Mouse (Mus musculus): ENCODE results near the gene Ucp2. TPM values are rescaled to one million over a fixed set of nuclear protein-coding genes. Genes with fewer than 3 reads are reported as not detected.

Ucp2 gene
- polyA plus RNA-seq, 1 experiment: 92.5 TPM

DNA sequence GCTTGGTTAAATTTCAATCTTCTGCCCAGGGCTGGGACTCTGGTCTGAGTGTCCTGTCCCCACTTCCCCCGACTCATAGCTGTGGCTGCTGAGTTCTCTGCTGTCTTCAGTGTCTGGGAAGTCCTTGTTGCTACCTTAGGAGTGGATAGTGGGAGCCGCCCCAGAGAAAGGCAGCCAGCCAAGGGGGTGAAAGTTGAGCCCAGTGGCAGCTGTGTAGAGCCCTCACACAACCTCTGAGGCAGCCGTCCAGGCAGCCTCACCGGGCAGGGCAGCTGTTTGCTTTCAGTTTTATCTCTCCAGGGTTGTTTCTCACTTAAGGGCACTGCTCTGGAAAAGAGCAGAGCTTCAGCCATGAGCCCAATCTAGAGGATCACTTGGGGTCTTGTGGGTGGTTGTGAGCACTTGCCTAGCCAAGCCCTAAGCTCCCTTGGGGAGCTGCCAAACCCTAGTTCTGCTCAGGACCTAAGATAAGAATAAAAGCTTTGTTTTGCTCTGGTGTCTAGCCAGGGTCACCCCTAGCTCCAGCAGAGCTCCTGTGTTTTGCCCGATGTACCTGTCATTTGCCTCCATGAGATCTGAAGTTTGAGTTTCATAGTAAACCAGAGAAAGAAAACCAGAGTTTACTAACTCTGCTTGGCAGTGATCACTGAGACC lies 27.4 kb upstream of the Ucp2 start:
- Histone ChIP-seq H3K4me3 (ENCODE audit: insufficient read depth, poor library complexity, severe bottlenecking) (no peak overlapping the region), H3K79me2 (ENCODE audit: control insufficient read depth, insufficient read depth) (no peaks in the 10 kb centered on the region), H3K27me3 (ENCODE audit: control insufficient read depth, insufficient read depth, insufficient read length) (no peaks in the 10 kb centered on the region), H3ac (ENCODE audit: control insufficient read depth, insufficient read length, low read depth) (peak overlapping the region; percentile 6), H3K79me3 (ENCODE audit: low read depth) (no peaks in the 10 kb centered on the region), H3K36me3 (ENCODE audit: control insufficient read depth, insufficient read depth) (no peaks in the 10 kb centered on the region)
- TF ChIP-seq MYOD1 (IDR thresholded peaks at IDR 0.05; ENCODE audit: control insufficient read depth, insufficient read length, low read depth): peak; percentile 74
- TF ChIP-seq CTCF (IDR thresholded peaks at IDR 0.05; ENCODE audit: control insufficient read depth, insufficient read depth, insufficient read length): no peak

DNA sequence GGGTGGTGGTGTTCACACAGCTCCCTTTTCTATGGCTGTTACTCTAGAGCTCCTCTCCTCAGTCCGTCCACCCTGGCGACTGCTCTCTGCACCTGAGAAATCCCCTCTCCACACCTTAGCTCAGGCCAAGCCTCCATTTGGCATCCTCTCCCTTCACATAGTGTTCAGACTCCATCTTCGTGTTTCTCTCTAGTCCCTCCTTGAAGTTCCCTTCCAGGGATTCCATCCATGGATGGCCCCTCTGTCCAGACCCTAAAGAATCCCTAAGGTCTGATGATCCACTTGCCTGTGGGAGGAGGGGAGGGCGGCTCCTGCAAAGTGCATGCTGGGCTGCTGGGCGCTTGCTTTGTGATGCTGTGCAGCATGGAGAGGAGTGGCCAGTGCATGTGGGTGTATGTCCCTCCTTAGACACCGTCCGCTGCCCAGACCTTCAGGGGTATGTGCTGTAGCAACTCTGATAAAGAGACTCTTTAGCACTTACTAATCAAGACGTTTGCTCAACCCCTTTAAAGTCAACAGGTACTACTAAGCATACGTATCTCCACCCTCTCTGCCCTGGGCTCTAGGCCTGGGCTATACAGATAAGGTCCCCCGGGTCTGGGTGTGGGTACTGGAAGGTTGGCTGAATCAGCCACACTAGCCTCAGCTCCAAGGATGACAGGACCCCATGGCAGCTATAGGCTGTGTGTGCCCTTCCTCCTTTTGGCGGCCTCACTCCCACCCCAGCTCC lies 26.2 kb upstream of the Ucp2 start:
- Histone ChIP-seq H3ac (ENCODE audit: control insufficient read depth, insufficient read length, low read depth) (no peak overlapping the region), H3K36me3 (ENCODE audit: control insufficient read depth, insufficient read depth) (no peaks in the 10 kb centered on the region), H3K79me2 (ENCODE audit: control insufficient read depth, insufficient read depth) (no peaks in the 10 kb centered on the region), H3K79me3 (ENCODE audit: low read depth) (no peaks in the 10 kb centered on the region), H3K4me3 (ENCODE audit: insufficient read depth, poor library complexity, severe bottlenecking) (no peak overlapping the region), H3K27me3 (ENCODE audit: control insufficient read depth, insufficient read depth, insufficient read length) (no peaks in the 10 kb centered on the region)
- no peak for TF ChIP-seq MYOD1 (IDR thresholded peaks at IDR 0.05; ENCODE audit: control insufficient read depth, insufficient read length, low read depth)
- no peak for TF ChIP-seq FOSL1 (IDR thresholded peaks at IDR 0.05; ENCODE audit: insufficient read depth, low read length, poor library complexity, severe bottlenecking)
- TF ChIP-seq CTCF (IDR thresholded peaks at IDR 0.05; ENCODE audit: control insufficient read depth, insufficient read depth, insufficient read length): no peak
- no peak for TF ChIP-seq MYOG (IDR thresholded peaks at IDR 0.05; ENCODE audit: control insufficient read depth, extremely low read depth, insufficient read length)
- TF ChIP-seq CEBPB (IDR thresholded peaks at IDR 0.05; ENCODE audit: low read depth): no peak
- TF ChIP-seq MAX (IDR thresholded peaks at IDR 0.05): no peak
- no peak for TF ChIP-seq USF1 (IDR thresholded peaks at IDR 0.05; ENCODE audit: low read depth)

DNA sequence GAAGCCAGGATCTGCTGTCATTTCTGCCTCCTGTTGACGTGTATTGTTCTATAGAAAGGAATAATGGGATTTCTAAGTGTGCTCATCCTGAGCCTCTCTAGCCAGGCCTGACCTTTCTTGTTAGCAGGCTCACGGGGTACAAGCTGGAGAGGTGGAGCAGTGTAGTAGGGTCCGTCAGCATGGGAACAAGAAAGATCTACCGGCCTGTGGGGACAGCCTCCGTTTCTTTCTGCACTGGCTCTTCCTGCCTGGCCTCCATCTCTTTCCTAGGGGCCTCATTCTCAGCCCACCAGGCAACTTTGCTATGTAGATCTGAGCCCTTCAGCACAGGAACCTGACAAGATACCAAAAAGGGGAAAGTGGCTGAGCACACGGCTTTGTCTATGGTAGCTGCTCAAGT lies 24.4 kb upstream of the Ucp2 start:
- H3K4me3 ChIP-seq (ENCODE audit: insufficient read depth, poor library complexity, severe bottlenecking): no peak overlapping the region
- no peaks in the 10 kb centered on the region for H3K79me2 ChIP-seq (ENCODE audit: control insufficient read depth, insufficient read depth)
- H3K36me3 ChIP-seq (ENCODE audit: control insufficient read depth, insufficient read depth): no peaks in the 10 kb centered on the region

DNA sequence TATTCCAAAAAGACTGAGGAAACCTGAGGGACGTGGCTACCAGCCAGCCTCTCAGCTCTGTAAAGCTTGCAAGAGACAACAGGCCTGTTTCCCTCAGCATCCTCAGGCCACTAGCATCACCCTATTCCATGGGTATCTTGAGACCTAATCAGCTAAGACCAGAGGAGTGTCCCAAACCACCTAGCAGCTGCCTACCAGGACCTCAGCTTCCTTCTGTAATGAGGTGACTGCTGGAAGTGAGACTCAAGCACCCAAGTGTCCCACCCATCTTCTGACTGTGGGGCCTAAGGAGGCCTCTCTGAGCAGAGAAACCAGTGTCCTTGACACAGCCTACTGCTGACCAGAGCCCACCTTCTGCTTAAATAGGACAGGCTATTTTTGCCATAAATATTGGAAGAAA lies 23.6 kb upstream of the Ucp2 start:
- no peak overlapping the region for H3K4me3 ChIP-seq (ENCODE audit: insufficient read depth, poor library complexity, severe bottlenecking)
- no peaks in the 10 kb centered on the region for H3K27me3 ChIP-seq (ENCODE audit: control insufficient read depth, insufficient read depth, insufficient read length)
- H3ac ChIP-seq (ENCODE audit: control insufficient read depth, insufficient read length, low read depth): no peak overlapping the region
- no peaks in the 10 kb centered on the region for H3K79me3 ChIP-seq (ENCODE audit: low read depth)
- no peaks in the 10 kb centered on the region for H3K79me2 ChIP-seq (ENCODE audit: control insufficient read depth, insufficient read depth)
- TF ChIP-seq CTCF (IDR thresholded peaks at IDR 0.05; ENCODE audit: control insufficient read depth, insufficient read depth, insufficient read length) (no peak), CEBPB (IDR thresholded peaks at IDR 0.05; ENCODE audit: low read depth) (no peak), MYOG (IDR thresholded peaks at IDR 0.05; ENCODE audit: control insufficient read depth, extremely low read depth, insufficient read length) (no peak), MAX (IDR thresholded peaks at IDR 0.05) (no peak), FOSL1 (IDR thresholded peaks at IDR 0.05; ENCODE audit: insufficient read depth, low read length, poor library complexity, severe bottlenecking) (no peak), MYOD1 (IDR thresholded peaks at IDR 0.05; ENCODE audit: control insufficient read depth, insufficient read length, low read depth) (no peak), USF1 (IDR thresholded peaks at IDR 0.05; ENCODE audit: low read depth) (no peak)
- H3K36me3 ChIP-seq (ENCODE audit: control insufficient read depth, insufficient read depth): no peaks in the 10 kb centered on the region

More for the DNA sequence above, 24.4 kb upstream of the Ucp2 start:
- TF ChIP-seq MAX (IDR thresholded peaks at IDR 0.05): no peak
- TF ChIP-seq FOSL1 (IDR thresholded peaks at IDR 0.05; ENCODE audit: insufficient read depth, low read length, poor library complexity, severe bottlenecking): no peak
- Histone ChIP-seq H3ac (ENCODE audit: control insufficient read depth, insufficient read length, low read depth) (no peak overlapping the region), H3K27me3 (ENCODE audit: control insufficient read depth, insufficient read depth, insufficient read length) (no peaks in the 10 kb centered on the region), H3K79me3 (ENCODE audit: low read depth) (no peaks in the 10 kb centered on the region)

DNA sequence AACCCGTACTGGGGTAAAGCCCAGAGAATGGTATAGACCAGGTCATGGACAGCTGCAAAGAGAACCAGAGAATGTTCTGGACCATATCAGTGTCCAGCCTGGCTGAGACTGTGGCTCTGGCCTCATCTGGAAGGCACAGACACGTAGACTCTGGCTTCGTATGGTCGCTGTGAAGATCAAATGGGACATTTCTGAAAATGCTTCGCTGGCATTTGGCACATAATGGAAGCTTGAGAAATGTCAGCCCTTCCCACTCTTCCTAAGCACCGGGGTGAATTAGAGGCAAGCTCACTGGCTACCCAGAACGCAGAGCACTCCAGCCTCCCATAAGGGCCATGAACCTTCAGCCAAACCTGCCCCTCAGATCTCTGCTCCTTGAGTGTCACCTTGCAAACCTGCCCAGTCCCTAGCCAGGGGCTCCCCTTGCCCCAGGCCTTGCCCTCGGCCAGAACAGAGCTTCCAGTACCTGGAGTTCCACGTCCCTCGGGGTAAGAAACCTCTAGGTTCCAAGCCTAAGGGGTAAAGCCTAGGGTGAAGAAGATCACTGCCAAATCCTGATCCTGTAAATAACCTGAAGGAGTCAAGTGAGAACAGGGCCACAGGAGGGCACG lies 22.2 kb upstream of the Ucp2 start:
- Histone ChIP-seq H3K27me3 (ENCODE audit: control insufficient read depth, insufficient read depth, insufficient read length) (no peaks in the 10 kb centered on the region), H3ac (ENCODE audit: control insufficient read depth, insufficient read length, low read depth) (no peak overlapping the region), H3K36me3 (ENCODE audit: control insufficient read depth, insufficient read depth) (no peaks in the 10 kb centered on the region), H3K79me3 (ENCODE audit: low read depth) (no peaks in the 10 kb centered on the region), H3K4me3 (ENCODE audit: insufficient read depth, poor library complexity, severe bottlenecking) (no peak overlapping the region), H3K79me2 (ENCODE audit: control insufficient read depth, insufficient read depth) (no peaks in the 10 kb centered on the region)
- TF ChIP-seq MYOD1 (IDR thresholded peaks at IDR 0.05; ENCODE audit: control insufficient read depth, insufficient read length, low read depth): no peak
- no peak for TF ChIP-seq USF1 (IDR thresholded peaks at IDR 0.05; ENCODE audit: low read depth)

DNA sequence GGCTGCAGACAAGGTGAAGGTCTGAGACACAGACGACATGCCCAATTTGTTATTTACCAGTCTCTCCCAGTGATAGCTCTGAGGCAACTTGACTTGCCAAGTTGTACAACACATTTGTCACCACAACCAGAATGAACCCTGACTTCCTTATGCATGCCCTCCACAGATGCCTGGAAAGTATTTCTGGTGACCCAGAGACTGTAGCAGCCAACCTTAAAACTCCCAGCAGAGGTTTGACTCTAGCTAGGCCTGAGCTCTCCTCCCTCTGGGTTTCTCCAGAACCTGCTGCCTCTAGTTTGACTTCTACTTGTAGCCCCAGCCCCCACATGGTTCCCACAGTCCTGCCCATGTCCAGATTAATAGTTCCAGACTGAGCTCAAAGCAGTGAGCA lies 21.7 kb upstream of the Ucp2 start:
- Histone ChIP-seq H3K27me3 (ENCODE audit: control insufficient read depth, insufficient read depth, insufficient read length) (no peaks in the 10 kb centered on the region), H3ac (ENCODE audit: control insufficient read depth, insufficient read length, low read depth) (no peak overlapping the region), H3K4me3 (ENCODE audit: insufficient read depth, poor library complexity, severe bottlenecking) (no peak overlapping the region), H3K36me3 (ENCODE audit: control insufficient read depth, insufficient read depth) (no peaks in the 10 kb centered on the region), H3K79me2 (ENCODE audit: control insufficient read depth, insufficient read depth) (no peaks in the 10 kb centered on the region), H3K79me3 (ENCODE audit: low read depth) (no peaks in the 10 kb centered on the region)
- TF ChIP-seq CTCF (IDR thresholded peaks at IDR 0.05; ENCODE audit: control insufficient read depth, insufficient read depth, insufficient read length): no peak
- no peak for TF ChIP-seq MYOD1 (IDR thresholded peaks at IDR 0.05; ENCODE audit: control insufficient read depth, insufficient read length, low read depth)
- TF ChIP-seq USF1 (IDR thresholded peaks at IDR 0.05; ENCODE audit: low read depth): no peak
- no peak for TF ChIP-seq MYOG (IDR thresholded peaks at IDR 0.05; ENCODE audit: control insufficient read depth, extremely low read depth, insufficient read length)
- no peak for TF ChIP-seq CEBPB (IDR thresholded peaks at IDR 0.05; ENCODE audit: low read depth)
- TF ChIP-seq MAX (IDR thresholded peaks at IDR 0.05): no peak
- no peak for TF ChIP-seq FOSL1 (IDR thresholded peaks at IDR 0.05; ENCODE audit: insufficient read depth, low read length, poor library complexity, severe bottlenecking)
